Mouse (Mus musculus): Measurements from ENCODE around the gene Cnpy4. TPM values are rescaled to one million over a fixed set of nuclear protein-coding genes. Genes with fewer than 3 reads are reported as not detected.
A peak's percentile ranks its signal among the peaks of the same experiment; 100 is the strongest.

Gene Cnpy4
- 16.0 and 16.1 TPM in 2 replicates for polyA plus RNA-seq (2012; rRNA removed)

DNA sequence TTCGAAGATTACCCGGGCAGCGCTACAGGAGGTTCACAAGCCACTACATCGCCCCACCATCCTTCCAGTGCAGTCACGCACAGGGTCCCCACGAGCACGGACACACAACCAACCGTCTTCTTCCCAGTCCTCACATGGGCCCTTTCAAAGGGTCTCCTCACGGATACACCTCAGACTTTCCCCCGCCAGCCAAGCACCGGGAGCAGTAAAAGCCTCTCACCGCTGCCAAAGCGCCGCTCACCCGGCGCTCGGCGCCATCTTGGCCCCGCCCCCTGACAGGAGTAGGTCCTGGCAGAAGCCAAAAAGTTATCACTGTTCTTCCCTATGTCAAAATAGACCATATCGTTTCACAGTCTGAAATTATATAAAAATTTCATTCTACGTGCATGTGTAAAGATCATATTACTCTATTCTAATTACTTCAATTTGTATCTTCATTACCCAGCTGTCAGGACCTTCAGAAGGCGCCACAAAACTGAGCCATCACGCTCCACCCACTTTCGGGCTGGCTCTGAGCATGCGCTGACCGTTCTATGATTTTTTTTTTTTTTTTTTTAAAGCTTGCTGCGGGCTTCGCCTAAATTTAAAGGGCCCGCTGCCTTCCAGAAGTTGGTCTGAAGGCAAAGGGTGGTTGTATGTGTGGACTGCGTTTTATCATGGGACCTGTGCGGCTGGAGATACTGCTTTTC, at the start of gene Cnpy4, which contains the start of gene Taf6:
Gene Cnpy4 (plus strand): TSS at position 536 of the 689 bp plus-strand sequence.
Gene Taf6 (minus strand): TSS at position 502 of the 689 bp plus-strand sequence.
- DNase-seq (ENCODE audit: extremely low spot score in 1 of 2, low spot score in 1 of 2) = peak; percentile 58 to 90

GRCm38 (mm10) chr5:138137935-138138549, 49.2 kb upstream of the Cnpy4 start:
- DNase-seq (ENCODE audit: extremely low spot score in 1 of 2, low spot score in 1 of 2) = peak in 1 of 2 experiments; percentile 64

DNA sequence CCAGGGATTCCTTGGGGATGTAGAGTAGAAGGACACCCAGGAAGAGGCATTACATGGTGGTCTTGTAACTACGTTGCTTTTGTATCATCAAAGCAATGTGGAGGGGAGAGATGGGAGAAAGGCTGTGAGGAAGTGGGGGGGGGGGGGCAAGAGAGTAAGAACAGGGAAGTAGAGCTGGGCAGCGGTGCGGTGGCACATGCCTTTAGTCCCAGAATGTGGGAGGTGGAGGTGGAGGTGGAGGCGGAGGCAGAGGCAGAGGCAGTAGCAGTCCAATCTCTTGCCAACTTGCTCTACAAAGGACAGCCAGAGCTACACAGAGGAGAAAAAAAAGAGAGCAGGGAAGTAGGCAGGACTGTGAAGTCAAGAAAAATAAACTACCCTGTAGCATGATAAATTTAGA, 48.7 kb upstream of the Cnpy4 start:
- no peak for DNase-seq (ENCODE audit: extremely low spot score in 1 of 2, low spot score in 1 of 2)

DNA sequence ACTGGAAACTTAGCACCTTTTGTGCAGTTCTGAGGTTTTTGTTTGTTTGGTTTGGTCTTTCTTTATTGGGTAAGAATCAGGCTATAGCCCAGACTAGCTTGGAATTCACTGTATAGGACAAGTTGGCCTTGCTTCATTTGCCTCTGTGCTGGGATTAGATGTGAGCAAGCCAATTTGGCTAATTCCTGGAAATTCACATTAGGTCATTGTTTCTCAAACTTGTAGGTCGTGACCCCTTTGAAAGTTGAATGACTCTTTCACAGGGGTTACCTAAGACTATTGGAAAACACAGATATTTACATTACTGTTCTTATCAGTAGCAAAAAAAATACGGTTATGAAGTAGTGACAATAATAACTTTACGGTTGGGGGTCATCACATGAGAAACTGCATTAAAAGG, 32.9 kb upstream of the Cnpy4 start:
- DNase-seq (ENCODE audit: extremely low spot score in 1 of 2, low spot score in 1 of 2) = no peak

DNA sequence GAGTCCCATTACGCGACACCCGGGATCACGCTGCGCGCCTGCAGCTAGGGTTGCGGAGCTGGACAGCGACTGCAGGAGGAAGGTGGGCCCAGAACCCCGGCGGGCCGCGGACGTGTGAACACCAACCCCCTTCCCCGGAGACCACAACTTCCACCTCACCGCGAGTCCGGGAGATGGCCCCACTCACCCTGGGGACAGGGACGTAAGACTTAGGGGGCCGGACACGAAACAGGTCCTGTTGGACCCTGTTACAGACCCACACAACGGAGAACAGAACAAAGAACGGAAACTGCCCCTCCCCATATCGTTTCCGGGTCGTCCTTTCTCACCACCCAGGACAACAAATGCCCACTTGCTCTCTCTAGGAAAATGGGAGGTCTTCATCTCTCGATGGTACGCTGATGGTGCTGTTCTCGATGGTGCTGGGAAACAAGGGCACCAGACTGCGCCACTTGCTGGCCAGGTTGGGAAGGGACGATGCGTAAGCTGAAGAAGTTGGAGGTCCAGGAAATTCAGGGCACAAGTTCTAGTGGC, 31.8 kb upstream of the Cnpy4 start, which contains the start of gene Zfp113:
Gene Zfp113 (minus strand): TSS at position 302 of the 534 bp plus-strand sequence.
- DNase-seq (ENCODE audit: extremely low spot score in 1 of 2, low spot score in 1 of 2) = peak; percentile 93 to 97

DNA sequence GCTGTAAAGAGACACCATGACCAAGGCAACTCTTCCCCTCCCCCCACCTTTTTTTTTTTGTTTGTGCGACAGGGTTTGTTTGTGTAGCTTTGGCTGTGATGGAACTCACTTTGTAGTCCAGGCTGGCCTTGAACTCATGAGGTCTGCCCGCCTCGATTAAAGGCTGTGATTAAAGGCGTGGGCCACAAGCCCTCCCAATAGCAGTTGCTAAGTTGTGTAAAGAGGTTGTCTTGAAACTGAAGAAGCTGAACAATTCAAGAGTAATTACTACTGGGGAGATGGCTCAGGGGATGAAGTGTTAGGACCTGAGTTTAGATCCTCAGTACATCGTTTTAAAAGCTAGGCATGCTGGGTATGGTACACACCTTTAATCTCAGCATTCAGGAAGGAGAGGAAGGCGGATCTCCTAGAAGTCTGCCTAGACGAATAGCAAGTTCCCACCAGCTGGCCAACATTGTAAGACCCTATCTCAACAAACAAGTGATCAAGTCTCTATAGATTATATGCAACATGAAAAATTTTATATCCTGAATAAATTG, 27.0 kb upstream of the Cnpy4 start:
- DNase-seq (ENCODE audit: extremely low spot score in 1 of 2, low spot score in 1 of 2) = no peak

DNA sequence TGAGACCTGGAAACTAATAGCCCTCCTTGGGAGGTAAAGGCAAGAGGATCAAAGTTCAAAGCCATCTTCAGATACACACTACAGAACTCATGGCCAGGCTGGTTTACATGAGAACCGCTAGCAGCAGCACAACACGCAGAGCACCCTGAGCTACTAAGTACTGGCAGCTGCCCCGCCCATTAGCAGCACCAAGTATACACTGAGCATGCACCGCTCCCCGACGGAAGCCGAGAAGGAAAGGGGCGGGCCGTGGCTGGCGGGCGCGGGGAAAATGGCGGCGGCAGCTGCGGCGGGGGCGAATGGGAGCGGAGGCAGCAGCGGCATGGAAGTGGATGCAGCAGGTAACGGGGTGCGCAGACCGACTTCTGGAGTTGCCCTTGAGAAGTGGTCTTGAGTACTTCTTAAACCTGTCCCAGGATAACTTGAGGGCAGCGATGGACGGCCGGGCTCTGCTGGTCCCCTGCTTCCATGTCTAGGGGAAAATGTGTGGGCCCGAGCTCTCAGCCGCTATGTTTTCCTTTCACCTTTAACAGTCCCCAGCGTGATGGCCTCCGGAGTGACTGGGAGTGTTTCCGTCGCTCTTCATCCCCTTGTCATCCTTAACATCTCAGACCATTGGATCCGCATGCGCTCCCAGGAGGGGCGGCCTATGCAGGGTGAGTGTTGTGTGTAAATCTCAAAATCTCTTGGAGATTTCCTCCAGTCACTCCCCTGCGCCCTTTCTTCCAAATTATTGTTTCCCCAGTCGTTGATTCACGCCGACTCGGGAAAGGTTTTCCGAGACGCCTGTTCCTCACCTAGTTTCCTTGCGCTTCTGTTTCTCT, 26.2 kb upstream of the Cnpy4 start, which contains the start of gene Cops6:
Gene Cops6 (plus strand): TSS at position 230 of the 824 bp plus-strand sequence.
- DNase-seq (ENCODE audit: extremely low spot score in 1 of 2, low spot score in 1 of 2) = peak; percentile 88 to 97

DNA sequence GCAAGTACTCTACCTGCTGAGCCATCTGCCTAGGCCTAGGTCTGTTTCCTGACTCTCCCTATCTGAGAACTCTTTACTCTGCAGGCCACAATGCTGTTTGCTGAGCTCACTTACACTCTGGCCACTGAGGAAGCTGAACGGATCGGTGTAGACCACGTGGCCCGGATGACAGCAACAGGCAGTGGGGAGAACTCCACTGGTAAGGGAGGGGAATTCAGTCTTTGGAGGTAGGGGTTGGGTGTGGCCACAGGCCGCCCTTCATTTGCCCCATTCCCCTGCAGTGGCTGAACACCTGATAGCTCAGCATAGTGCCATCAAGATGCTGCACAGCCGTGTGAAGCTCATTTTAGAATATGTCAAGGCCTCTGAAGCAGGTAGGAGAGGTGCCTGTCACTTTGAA, 24.2 kb upstream of the Cnpy4 start:
- DNase-seq (ENCODE audit: extremely low spot score in 1 of 2, low spot score in 1 of 2) = no peak

GRCm38 (mm10) chr5:138163610-138164009, 23.7 kb upstream of the Cnpy4 start:
- DNase-seq (ENCODE audit: extremely low spot score in 1 of 2, low spot score in 1 of 2) = no peak

DNA sequence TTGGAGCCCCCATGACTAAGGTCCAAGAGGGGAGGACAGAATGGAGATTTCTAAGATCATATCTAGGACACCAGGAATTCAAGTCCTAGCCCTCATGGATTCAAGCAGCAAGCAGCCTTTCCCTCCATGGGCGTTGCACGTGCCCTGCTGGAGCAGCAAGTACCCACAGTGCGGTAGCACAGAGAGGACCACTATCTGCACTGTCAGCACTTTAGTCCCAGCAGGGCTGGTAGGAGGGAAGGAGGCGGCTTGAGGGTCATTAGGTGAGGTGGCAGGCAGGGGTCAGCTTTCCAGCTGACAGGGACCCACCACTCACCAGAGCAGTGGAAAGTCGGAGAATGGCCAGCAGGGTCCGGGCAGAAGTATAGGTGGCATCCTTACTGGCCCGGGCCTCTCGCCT, 21.7 kb upstream of the Cnpy4 start:
- DNase-seq (ENCODE audit: extremely low spot score in 1 of 2, low spot score in 1 of 2) = no peak

DNA sequence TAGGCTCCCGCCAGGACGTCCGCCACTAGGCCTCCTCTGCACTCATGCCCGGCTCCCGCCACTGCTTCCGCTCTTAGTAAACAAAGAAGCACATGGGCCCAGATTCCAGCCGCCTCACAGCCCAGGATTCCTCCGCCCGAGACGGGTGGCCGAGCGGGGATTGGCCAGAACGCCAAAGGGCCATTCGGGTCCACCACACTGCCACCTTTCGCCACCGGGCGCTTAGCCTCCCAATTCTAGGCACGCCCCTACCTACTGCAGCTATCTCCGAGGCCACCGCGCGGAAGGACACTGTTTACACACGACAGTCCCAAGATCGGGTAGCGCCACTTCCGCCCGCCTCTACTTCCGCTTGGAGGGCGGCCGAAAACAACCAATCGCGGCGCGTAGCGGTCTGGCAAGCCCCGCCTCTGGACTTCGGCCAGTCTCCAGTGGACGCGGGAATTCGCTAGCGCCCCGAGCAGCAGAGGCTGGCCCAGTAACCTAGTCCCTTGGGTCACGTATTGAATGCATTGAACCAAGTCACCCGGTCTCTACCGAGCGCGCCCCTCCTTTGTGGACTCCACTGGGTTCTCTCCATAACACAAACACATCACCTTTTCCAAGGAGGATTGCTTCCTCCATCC, 16.2 kb upstream of the Cnpy4 start:
- peak; percentile 86 to 97 for DNase-seq (ENCODE audit: extremely low spot score in 1 of 2, low spot score in 1 of 2)

DNA sequence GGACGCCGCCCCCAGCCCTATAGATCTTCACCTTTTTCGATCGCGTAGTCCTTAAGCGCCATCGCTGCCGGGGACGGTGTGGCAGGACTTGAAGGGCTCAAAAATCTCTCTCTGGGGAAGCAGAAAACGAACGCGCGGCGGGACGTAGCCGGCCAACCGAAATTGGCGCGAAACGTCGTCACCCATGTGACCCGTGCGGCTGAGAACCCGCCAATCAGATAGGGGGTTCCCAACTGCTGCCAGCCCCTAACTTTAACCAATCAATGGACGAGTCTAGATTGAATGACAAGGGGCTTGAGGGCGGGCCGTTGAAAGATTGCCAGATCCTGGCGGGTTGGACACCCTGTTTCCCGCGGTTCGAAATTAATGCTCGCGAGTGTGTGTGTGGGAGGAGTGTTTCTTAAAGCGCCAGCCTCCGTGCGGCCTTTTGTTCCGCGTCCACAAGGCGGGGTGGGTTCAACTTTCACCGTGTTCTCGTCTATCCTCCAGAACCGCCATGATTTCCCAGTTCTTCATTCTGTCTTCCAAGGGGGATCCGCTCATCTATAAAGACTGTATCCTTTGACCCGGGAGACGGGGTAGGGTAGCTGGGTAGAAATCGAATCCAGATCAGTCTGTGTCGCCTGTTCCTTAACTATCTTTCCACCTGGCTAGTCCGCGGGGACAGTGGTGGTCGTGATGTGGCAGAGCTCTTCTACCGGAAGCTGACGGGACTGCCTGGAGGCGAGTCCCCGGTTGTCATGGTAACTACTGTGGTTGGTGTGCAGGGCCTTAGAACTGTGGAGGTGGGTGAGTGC, 15.4 kb upstream of the Cnpy4 start, which contains the start of the genes Ap4m1 and Mcm7:
Gene Ap4m1 (plus strand): TSS at position 308 of the 797 bp plus-strand sequence.
Gene Mcm7 (minus strand): TSS at position 728 of the 797 bp plus-strand sequence.
- peak; percentile 97 to 99 for DNase-seq (ENCODE audit: extremely low spot score in 1 of 2, low spot score in 1 of 2)

DNA sequence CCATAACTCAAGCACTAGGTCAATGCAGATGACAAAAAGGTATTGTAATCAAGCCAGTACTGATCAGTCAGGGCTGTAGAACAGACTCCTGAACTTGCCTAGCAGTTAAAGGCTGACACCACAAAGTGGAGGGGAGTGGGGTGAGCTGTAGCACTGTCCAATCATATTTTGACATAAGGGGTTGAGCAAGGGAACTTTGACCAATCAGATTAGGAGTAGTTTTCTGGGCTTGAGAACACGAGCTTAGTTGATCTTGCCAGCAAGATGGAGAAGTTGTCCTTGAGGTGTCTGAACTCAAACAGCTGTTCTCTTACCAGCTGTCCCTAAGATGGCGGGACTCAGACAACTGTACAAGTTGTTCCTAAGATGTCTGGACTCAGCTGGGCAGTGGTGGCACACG, 14.1 kb upstream of the Cnpy4 start:
- no peak for DNase-seq (ENCODE audit: extremely low spot score in 1 of 2, low spot score in 1 of 2)

GRCm38 (mm10) chr5:138187661-138188306, 499 bp downstream of the Cnpy4 start:
- DNase-seq (ENCODE audit: extremely low spot score in 1 of 2, low spot score in 1 of 2) = peak; percentile 83 to 89

DNA sequence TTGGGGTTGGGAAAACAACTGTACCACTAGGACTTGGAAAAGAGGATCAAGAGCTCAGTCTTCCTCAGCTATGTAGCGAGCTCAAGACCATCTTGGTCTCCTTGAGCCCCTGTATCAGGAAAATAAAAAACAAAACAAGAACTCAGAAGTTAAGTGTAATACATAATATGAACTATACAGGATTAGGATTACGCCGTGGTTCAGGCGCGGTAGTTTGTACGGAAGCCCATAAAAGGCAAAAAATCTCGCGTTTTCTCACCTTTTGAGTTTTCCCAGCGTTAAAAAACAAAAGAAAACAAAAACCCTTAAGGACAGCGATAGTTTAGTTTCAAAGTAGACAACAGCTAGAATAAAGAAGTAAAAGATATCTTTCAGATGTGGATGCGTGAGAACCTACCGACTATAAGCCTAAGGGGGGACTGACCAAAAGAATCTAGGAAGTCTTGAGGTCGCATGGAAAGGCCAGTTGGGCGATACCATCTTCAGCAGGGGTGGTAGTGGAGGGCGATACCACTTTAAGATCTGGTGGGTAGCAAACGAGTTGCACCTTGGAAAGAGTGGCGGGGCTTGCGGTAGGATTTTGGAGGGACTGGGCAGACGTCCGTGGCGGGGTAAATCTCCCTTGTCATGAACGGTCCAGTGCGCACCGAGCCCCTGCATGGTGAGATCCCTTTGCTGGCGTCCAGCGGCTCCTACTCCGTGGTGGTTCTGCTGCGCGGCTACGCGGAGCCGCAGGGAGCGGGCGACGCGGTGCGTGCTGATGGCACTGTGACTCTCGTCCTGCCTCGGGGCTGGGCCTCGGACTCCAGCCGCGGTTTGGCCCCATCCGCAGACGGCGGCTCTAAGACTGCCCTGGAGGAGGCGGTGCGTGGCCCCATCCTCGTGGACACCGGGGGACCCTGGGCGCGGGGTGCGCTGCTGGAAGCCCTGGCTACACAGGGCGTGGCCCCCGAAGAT, 6.8 kb downstream of the Cnpy4 start, which contains the start of gene Mblac1:
Gene Mblac1 (plus strand): TSS at position 544 of the 957 bp plus-strand sequence.
- peak; percentile 60 to 92 for DNase-seq (ENCODE audit: extremely low spot score in 1 of 2, low spot score in 1 of 2)

GRCm38 (mm10) chr5:138194755-138195345, 7.6 kb downstream of the Cnpy4 start:
- DNase-seq (ENCODE audit: extremely low spot score in 1 of 2, low spot score in 1 of 2) = no peak

GRCm38 (mm10) chr5:138195463-138195862, 8.2 kb downstream of the Cnpy4 start:
- no peak for DNase-seq (ENCODE audit: extremely low spot score in 1 of 2, low spot score in 1 of 2)
